Mouse (Mus musculus): ENCODE measurements around the gene Gimap5.
A peak's percentile ranks its signal among the peaks of the same experiment; 100 is the strongest.

Gene Gimap5

GRCm38 (mm10) chr6:48745959-48746889 is at the start of gene Gimap5:
Gene Gimap5, plus strand, starts transcription at chr6:48746197.
- peak; percentile 23 for DNase-seq (ENCODE audit: low spot score)

GRCm38 (mm10) chr6:48696830-48697554 is 49.0 kb upstream of the Gimap5 start:
- DNase-seq (ENCODE audit: low spot score): no peak

- DNase-seq (ENCODE audit: low spot score): no peak
These were observed 48.5 kb upstream of the Gimap5 start for GRCm38 (mm10) chr6:48697555-48697930.

DNA sequence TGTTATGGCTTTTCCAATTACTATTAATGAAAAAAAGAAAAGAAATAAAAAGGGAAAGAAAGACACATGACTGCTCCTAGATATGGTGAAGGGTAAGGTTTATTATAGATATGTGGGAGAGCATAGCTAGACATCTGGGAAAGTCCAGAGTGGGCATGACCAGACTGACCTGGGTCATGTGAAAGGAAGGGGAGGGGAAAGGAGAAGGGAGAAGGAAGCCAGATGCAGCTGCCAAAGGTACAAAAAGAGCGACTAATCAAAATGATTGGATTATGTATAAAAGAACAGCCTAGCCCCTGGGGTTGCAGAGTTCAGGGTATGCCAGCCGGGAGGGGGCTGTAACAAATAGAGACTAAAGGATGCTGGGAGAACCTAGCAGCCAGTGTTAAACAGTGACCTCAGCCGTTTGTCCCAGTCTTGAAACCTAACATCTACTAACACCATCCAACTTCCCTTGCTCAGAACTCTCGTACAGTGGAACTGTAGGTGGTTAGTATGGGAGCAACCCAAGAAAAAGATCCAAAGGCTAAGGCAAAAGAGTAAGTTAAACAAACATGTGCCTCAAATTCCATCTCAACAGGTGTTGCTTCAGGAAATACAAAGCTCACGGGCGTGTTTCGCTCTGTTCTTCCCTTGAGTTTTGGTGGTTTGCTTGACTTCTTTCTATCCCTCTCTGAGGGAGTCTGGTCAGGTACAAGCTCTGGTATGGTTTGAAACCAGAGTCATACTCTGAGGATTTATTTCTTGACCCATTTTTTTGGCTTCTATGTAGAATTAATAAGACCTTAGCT is 47.7 kb upstream of the Gimap5 start:
- DNase-seq (ENCODE audit: low spot score): no peak

DNA sequence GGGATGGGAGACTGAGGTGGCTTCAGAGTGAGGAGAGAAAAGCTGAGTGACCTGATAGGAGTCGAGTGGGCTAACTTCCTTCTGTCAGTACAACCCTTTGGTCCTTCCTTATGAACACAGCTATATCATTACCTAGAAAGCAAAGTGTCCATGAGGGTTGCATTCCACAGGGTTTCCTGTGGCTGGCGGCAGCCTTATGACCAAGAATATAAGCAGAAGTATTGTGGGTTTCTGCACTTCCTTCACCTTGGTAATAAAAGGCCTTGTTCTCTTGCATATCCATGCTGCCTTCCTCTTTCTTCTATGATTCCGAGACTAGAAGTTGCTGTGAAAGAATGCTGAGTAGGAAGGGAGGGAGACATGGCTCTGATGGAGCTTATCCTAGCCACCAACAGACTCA is 47.1 kb upstream of the Gimap5 start:
- no peak for DNase-seq (ENCODE audit: low spot score)

GRCm38 (mm10) chr6:48700251-48701075 is 45.5 kb upstream of the Gimap5 start:
- no peak for DNase-seq (ENCODE audit: low spot score)

DNA sequence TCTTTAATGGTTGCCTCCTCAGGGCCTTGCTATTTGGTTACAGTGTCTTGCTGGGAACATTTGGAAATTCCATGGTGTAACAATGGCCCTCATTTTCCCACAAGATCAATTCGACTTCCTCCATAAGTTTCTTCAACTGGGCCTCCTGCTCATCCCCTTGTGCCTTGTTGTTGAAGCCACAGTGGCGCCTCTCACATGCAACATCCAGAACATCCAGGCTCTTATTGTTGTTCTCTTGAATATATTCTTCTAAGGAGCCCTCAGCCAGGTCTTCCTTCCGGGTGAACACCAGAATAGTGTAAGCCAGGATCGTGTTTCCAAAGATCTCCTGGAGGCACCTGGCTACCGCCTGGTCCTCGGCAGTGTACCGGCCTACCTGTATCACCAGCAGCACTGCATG is 43.9 kb upstream of the Gimap5 start:
- DNase-seq (ENCODE audit: low spot score): no peak

DNA sequence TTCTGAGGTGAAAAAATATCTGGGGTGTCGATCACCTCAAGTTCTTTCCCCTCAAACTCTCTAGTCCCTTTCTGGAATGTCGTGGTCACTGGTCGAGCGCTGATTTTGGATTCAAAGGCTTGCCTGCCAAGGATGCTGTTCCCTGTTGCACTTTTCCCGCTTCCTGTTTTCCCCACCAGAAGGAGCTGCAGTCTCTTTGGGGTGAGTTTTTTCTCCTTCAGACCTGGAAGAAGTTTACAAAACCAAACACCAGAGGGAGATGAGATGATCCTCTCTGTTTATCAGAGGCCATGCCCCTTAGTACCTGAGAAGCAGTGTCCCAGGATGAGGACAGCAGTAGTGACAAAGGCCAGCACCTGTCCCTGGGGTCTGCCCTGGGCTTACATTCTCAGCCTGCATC is 43.4 kb upstream of the Gimap5 start:
- no peak for DNase-seq (ENCODE audit: low spot score)

DNA sequence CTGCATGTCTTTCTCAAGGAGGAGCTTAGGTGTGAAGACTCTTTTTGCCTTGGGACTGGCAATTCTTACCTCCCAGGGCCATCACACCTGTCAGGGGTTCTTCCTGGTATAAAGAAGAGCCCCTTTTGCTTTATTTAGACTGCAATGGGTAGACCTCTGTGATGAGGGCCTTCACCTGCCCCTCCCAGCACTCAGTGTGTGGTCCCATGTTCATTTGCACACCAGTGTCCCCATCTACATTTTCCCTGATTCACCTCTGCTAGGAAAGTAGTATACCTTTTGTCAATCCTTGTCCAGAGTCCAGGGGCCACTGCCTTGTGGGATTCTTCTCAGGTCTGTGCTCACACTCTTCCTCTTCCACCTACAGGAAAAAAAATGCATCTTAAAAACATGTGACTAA is 41.9 kb upstream of the Gimap5 start:
- no peak for DNase-seq (ENCODE audit: low spot score)

DNA sequence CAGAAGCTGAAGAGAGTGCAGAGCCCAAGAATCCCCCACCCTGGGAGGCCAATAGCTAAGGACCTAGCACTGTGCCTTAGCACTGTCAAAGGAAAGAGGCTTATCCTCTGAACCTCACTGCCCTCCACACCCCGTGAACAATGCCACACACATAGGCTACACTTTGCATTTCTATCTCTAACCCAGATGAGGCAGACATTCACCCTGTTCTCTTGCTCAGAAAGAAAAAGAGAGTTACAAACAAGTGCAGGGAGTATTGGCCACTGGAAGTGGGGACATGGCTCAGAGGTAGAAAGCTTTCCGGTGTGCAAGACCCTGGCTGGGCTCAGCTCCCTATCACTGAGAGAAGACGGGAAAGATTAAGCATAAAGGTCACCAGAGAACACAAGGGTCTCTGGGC is 39.9 kb upstream of the Gimap5 start:
- no peak for DNase-seq (ENCODE audit: low spot score)

DNA sequence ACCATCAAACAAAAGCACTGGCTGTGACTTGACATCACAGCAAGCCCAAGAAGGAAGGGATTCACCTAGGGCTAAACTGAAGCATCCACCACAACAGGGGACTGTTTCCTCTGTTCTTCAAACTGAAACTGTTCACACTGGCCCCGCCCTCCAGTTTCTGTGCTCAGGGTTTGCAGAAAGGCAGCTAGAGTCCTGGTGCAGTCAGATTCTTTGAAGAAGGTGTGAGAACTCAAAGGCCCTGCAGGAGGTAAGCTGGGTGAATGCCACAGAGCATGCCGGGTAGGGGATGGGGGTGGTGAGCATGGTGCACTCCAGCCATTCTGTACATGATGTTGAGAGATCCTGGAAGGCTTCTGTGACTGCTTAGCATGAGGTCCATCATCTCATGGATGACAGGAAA is 27.5 kb upstream of the Gimap5 start, which contains the start of the genes Gm28053 and Gimap7:
Gm28053 (plus strand) TSS at position 153 of the 400 bp plus-strand sequence.
Gimap7 (plus strand) TSS at position 167 of the 400 bp plus-strand sequence.
- DNase-seq (ENCODE audit: low spot score): no peak

DNA sequence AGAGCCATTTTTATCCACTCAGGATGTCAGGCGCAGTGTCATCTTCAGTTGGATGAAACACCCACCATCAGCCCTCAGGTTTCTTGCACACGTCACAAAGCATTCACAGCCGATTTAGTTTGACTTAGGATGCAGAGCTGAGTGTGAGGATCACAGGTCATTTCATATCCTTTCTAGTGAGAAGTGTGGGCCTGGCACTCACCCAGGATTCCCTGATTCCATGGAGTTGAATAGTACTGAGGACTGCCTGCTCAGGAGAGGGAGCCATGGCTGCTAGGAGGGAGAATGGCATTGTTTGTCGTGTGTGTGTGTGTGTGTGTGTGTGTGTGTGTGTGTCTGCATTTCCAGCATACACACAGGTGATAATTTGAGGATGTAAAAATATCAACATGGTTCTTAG is 25.7 kb upstream of the Gimap5 start:
- DNase-seq (ENCODE audit: low spot score): no peak

GRCm38 (mm10) chr6:48723468-48723867 is 22.5 kb upstream of the Gimap5 start:
- no peak for DNase-seq (ENCODE audit: low spot score)

GRCm38 (mm10) chr6:48725476-48725875 is 20.5 kb upstream of the Gimap5 start:
- no peak for DNase-seq (ENCODE audit: low spot score)

DNA sequence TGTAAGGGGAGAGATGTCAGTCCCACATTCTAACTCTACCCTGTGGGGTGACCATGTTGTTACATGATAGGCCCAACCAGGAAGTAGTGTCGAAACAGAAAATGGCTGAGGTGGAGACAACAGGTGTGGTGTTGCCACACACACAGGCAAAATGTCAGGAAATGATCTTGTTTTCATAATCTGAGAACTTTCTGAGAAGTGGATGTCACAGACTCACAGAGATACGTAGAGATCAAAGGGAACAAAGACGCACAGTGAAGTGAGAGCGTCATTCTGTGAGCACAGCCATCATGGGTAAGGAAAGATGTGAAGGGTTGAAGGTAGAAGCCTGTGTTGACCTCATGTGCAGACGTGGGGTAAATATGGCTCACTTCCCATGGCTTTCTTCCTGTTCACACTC is 18.2 kb upstream of the Gimap5 start:
- DNase-seq (ENCODE audit: low spot score): no peak

DNA sequence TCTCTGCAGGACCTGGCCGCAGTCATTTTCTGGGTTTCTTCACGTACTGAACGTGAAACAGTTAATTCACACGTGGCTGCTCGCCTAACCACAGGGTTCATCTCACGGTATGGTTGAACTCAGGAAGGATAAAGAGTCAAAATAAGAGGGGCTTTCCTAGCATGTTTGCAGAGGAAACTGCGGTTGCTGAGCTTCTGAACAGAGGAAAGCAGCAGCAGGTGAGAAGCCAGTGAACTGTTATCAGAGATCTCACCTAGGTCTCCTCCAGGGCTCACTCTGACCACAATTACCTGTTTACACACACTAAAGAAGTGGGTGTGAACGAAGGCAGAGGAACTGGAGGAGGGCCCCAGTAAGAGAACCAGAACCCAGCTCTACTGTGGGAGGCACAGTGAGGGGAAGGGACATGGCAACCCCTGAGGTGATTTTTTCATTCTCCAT is 13.1 kb upstream of the Gimap5 start:
- no peak for DNase-seq (ENCODE audit: low spot score)

GRCm38 (mm10) chr6:48733660-48734059 is 12.3 kb upstream of the Gimap5 start:
- no peak for DNase-seq (ENCODE audit: low spot score)

- DNase-seq (ENCODE audit: low spot score): no peak
These were observed 8.9 kb upstream of the Gimap5 start for GRCm38 (mm10) chr6:48737053-48737452.

DNA sequence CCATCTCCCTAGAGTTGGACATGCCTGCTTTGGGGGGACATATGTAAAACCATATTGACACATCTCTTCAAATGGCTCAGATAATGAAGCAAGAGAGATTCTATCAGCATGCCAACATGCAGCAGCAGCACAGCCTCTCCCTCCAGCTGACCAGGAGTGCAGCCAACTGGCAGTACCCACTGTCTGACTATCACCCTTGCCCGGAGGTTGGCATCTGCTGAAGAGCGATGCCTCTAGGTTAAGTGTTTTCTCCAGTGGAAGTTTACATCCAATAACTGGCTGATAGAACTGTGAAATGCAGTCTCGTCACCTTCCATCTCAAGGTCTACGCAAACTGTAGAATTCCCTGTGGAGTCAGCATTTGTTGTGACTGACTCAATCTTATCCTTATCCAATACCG is 8.3 kb upstream of the Gimap5 start:
- no peak for DNase-seq (ENCODE audit: low spot score)

GRCm38 (mm10) chr6:48738961-48739779 is 6.8 kb upstream of the Gimap5 start, which contains the start of gene Gimap1:
Gene Gimap1, plus strand, starts transcription at chr6:48739054.
- DNase-seq (ENCODE audit: low spot score): no peak

DNA sequence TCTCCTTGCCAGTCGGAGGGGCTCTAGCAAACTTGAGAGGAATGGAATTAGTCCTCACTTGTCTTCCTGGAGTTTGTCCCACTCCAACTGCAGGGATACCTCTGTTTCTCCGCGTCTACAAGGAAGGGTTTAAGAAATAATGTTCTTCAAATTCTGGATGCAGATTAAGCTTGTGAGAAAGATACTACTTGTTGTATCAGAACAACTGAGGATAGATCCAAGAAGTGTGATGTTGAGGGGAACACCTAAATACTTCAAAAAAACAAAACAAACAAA is 6.3 kb upstream of the Gimap5 start:
- DNase-seq (ENCODE audit: low spot score): no peak

All from layer of hippocampus, adult 11-12 months (tissue).